Mouse (Mus musculus): ENCODE results near the gene Txndc17. TPM values are rescaled to one million over a fixed set of nuclear protein-coding genes. Genes with fewer than 3 reads are reported as not detected.

Txndc17 gene
- polyA plus RNA-seq, 1 experiment from 2014 or later: 163 TPM

DNA sequence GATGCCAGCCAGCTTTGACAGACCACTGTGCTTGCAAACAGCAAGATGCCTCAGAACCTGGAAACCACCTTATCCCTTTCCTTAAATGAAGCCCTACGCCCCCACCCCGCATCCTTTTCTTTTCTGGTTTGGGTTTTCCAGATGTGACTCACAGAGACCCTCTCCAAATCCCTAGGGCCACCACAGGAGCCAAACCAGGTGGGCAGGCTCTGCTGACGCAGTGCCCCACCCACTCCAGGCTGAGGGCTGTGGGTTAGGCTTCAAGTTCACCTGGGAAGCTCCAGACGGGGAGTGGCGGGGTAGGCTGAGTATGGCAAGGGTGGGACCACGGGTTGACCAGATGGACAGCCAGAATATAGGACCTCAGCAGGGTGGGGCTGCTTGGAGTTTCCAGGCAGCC lies 19.6 kb downstream of the Txndc17 start:
- ATAC-seq (ENCODE audit: insufficient read depth, low FRiP score, low TSS enrichment): no peak
- Histone ChIP-seq H3K4me2 (ENCODE audit: low read depth) (no peak overlapping the region), H3K36me3 (ENCODE audit: control insufficient read depth, insufficient read depth, low read length) (no peaks in the 10 kb centered on the region), H3K9ac (ENCODE audit: low read length) (no peak overlapping the region), H3K27ac (ENCODE audit: low read depth, low read length) (no peak overlapping the region), H3K9me3 (ENCODE audit: control insufficient read depth, low read length) (no peaks in the 10 kb centered on the region), H3K27me3 (ENCODE audit: control insufficient read depth, insufficient read depth, low read length) (no peaks in the 10 kb centered on the region), H3K4me1 (ENCODE audit: control insufficient read depth, insufficient read depth, low read length) (peaks cover 3% of the 10 kb centered on the region; the same call in 1 of the 2 replicates), H3K4me3 (ENCODE audit: low read depth, low read length) (no peak overlapping the region)
- DNase-seq (ENCODE audit: low spot score): no peak
- 75% methylated on average over 6 of the region's 6 CpGs for WGBS

DNA sequence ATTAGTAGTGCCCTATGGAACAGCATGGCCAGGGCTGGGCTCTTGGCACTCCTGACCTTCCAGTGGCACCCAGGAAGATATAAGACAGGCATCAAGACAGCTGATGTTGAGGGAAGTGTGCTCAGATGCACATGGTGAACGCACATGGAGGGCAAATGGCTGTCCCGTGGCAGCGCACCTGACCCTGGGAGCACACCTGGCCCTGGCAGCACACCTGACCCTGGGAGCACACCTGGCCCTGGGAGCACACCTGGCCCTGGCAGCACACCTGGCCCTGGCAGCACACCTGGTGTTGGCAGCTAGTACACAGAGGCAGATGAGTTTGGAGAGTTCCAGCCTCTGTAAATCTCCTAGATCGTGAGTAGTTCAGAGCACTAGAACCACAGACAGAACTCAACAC lies 21.2 kb downstream of the Txndc17 start:
- no peaks in the 10 kb centered on the region for H3K27me3 ChIP-seq (ENCODE audit: control insufficient read depth, insufficient read depth, low read length)
- no peak overlapping the region for H3K4me2 ChIP-seq (ENCODE audit: low read depth)
- 91% methylated on average over 4 of the region's 4 CpGs for WGBS
- peaks cover 3% of the 10 kb centered on the region; the same call in 1 of the 2 replicates for H3K4me1 ChIP-seq (ENCODE audit: control insufficient read depth, insufficient read depth, low read length)
- DNase-seq (ENCODE audit: low spot score) (no peak), ATAC-seq (ENCODE audit: insufficient read depth, low FRiP score, low TSS enrichment) (no peak)
- H3K9ac ChIP-seq (ENCODE audit: low read length): no peak overlapping the region
- H3K27ac ChIP-seq (ENCODE audit: low read depth, low read length): no peak overlapping the region
- H3K9me3 ChIP-seq (ENCODE audit: control insufficient read depth, low read length): no peaks in the 10 kb centered on the region
- no peaks in the 10 kb centered on the region for H3K36me3 ChIP-seq (ENCODE audit: control insufficient read depth, insufficient read depth, low read length)
- no peak overlapping the region for H3K4me3 ChIP-seq (ENCODE audit: low read depth, low read length)

GRCm38 (mm10) chr11:72232068-72232467 lies 24.7 kb downstream of the Txndc17 start:
- no peak overlapping the region for H3K4me2 ChIP-seq (ENCODE audit: low read depth)
- ATAC-seq (ENCODE audit: insufficient read depth, low FRiP score, low TSS enrichment) (no peak), DNase-seq (ENCODE audit: low spot score) (no peak)
- no peaks in the 10 kb centered on the region for H3K36me3 ChIP-seq (ENCODE audit: control insufficient read depth, insufficient read depth, low read length)
- 83% methylated on average over 7 of the region's 7 CpGs for WGBS
- H3K9ac ChIP-seq (ENCODE audit: low read length): no peak overlapping the region
- H3K4me1 ChIP-seq (ENCODE audit: control insufficient read depth, insufficient read depth, low read length): no peaks in the 10 kb centered on the region
- H3K27ac ChIP-seq (ENCODE audit: low read depth, low read length): no peak overlapping the region
- H3K4me3 ChIP-seq (ENCODE audit: low read depth, low read length): no peak overlapping the region
- H3K9me3 ChIP-seq (ENCODE audit: control insufficient read depth, low read length): no peaks in the 10 kb centered on the region
- H3K27me3 ChIP-seq (ENCODE audit: control insufficient read depth, insufficient read depth, low read length): no peaks in the 10 kb centered on the region

DNA sequence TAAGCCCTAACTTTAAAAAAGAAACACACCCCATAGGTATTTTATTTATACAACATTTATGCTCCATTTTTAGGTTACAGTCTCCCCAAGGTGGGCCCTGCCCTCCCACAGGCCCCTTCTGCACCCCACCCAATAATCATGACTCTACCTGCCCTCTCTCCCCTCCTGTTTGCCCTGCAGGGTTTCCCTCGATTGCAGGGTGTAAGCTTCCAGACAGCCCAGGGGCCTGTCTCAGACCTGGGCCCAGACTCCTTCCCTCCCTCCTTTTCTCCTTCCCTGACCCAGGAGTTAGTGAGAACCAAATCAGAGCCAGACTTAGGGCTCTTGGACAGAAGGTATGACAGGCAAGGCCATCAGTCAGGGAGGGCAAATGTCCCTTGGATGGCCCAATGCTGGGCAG lies 25.6 kb downstream of the Txndc17 start:
- Histone ChIP-seq H3K9ac (ENCODE audit: low read length) (no peak overlapping the region), H3K4me3 (ENCODE audit: low read depth, low read length) (no peak overlapping the region), H3K9me3 (ENCODE audit: control insufficient read depth, low read length) (no peaks in the 10 kb centered on the region), H3K4me1 (ENCODE audit: control insufficient read depth, insufficient read depth, low read length) (no peaks in the 10 kb centered on the region), H3K27me3 (ENCODE audit: control insufficient read depth, insufficient read depth, low read length) (no peaks in the 10 kb centered on the region), H3K36me3 (ENCODE audit: control insufficient read depth, insufficient read depth, low read length) (no peaks in the 10 kb centered on the region), H3K27ac (ENCODE audit: low read depth, low read length) (no peak overlapping the region), H3K4me2 (ENCODE audit: low read depth) (no peak overlapping the region)
- ATAC-seq (ENCODE audit: insufficient read depth, low FRiP score, low TSS enrichment) (no peak), DNase-seq (ENCODE audit: low spot score) (no peak)
- WGBS: 60% methylated on average over 1 of the region's 1 CpGs

GRCm38 (mm10) chr11:72234013-72234412 lies 26.7 kb downstream of the Txndc17 start:
- Histone ChIP-seq H3K9me3 (ENCODE audit: control insufficient read depth, low read length) (no peaks in the 10 kb centered on the region), H3K4me1 (ENCODE audit: control insufficient read depth, insufficient read depth, low read length) (no peaks in the 10 kb centered on the region), H3K36me3 (ENCODE audit: control insufficient read depth, insufficient read depth, low read length) (no peaks in the 10 kb centered on the region), H3K4me2 (ENCODE audit: low read depth) (no peak overlapping the region), H3K27me3 (ENCODE audit: control insufficient read depth, insufficient read depth, low read length) (no peaks in the 10 kb centered on the region), H3K4me3 (ENCODE audit: low read depth, low read length) (no peak overlapping the region), H3K9ac (ENCODE audit: low read length) (no peak overlapping the region), H3K27ac (ENCODE audit: low read depth, low read length) (no peak overlapping the region)
- ATAC-seq (ENCODE audit: insufficient read depth, low FRiP score, low TSS enrichment): no peak
- DNase-seq (ENCODE audit: low spot score): no peak
- WGBS: 78% methylated on average over 5 of the region's 5 CpGs

DNA sequence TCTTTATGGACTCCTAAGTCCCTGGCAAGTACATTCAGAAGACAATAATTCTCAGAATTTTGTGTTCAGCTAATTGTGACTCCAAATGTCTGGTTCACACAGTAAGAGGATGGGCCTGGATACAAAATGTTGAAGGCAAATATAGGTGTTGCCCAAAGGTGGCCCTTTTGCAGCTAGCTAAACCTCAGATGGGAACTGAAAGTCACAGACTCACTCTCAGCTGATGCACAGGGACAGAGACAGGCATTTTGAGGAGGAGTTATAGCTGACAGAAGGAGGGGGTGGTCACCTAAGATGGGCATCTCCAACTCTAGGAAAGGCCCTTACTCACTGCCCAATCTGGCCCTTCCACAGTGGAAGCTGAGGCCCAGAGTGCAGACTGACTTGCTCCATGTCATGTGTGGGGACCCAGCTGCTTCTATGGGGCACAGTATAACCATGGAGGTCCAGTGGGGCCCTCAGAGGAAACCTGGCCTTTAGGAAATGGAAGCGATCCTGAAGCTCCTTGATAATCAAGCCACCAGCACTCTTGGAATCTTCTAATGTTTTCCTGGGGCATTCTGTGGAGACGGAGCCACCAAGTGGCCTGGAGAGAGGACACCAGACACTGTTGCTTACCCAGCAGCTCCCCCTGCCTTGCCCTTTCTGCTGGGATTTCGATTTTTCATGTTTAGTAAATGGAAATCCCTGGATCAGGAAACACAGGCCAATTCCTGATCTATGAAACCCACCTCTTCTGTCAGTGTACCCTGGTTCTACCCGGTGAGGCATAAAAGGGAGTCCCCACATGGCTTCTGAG lies 32.9 kb downstream of the Txndc17 start:
- no peak overlapping the region for H3K4me3 ChIP-seq (ENCODE audit: low read depth, low read length)
- 80% methylated on average over 4 of the region's 4 CpGs for WGBS
- no peak for ATAC-seq (ENCODE audit: insufficient read depth, low FRiP score, low TSS enrichment)
- no peak overlapping the region for H3K27ac ChIP-seq (ENCODE audit: low read depth, low read length)
- no peak overlapping the region for H3K9ac ChIP-seq (ENCODE audit: low read length)
- no peak overlapping the region for H3K4me2 ChIP-seq (ENCODE audit: low read depth)
- DNase-seq (ENCODE audit: low spot score): no peak
- no peaks in the 10 kb centered on the region for H3K27me3 ChIP-seq (ENCODE audit: control insufficient read depth, insufficient read depth, low read length)
- no peaks in the 10 kb centered on the region for H3K36me3 ChIP-seq (ENCODE audit: control insufficient read depth, insufficient read depth, low read length)
- no peaks in the 10 kb centered on the region for H3K4me1 ChIP-seq (ENCODE audit: control insufficient read depth, insufficient read depth, low read length)
- no peaks in the 10 kb centered on the region for H3K9me3 ChIP-seq (ENCODE audit: control insufficient read depth, low read length)

DNA sequence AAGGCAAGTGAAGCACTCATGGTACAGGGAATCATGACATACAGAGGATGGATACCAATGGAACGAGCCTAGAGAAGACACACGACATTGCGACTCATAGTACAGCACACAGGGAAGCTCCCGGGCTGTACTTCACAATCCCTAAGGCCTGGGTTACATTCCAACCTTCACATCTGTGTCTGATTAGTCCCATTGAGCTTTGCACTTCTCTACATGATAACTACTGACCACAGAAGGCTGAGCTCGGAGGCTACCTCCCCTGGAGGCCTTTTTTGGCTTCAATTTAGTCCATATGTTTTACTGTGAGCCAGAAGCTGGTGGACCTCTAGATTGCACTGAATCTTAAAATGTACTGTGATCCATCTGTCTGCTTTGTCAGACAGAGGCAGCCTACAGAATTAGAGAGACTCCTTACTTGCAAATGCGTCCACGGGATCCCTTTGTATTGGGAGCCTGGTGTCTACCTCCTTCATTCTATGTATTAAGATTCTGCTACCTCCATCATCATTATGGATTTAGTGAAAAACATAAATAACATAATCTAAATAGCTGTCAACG lies 37.9 kb downstream of the Txndc17 start:
- ATAC-seq (ENCODE audit: insufficient read depth, low FRiP score, low TSS enrichment) (no peak), DNase-seq (ENCODE audit: low spot score) (no peak)
- 82% methylated on average over 8 of the region's 8 CpGs for whole genome bisulfite sequencing
- no peak overlapping the region for H3K9ac ChIP-seq (ENCODE audit: low read length)
- no peak overlapping the region for H3K4me3 ChIP-seq (ENCODE audit: low read depth, low read length)
- H3K27me3 ChIP-seq (ENCODE audit: control insufficient read depth, insufficient read depth, low read length): no peaks in the 10 kb centered on the region
- H3K27ac ChIP-seq (ENCODE audit: low read depth, low read length): no peak overlapping the region
- H3K9me3 ChIP-seq (ENCODE audit: control insufficient read depth, low read length): no peaks in the 10 kb centered on the region
- H3K4me1 ChIP-seq (ENCODE audit: control insufficient read depth, insufficient read depth, low read length): no peaks in the 10 kb centered on the region
- H3K36me3 ChIP-seq (ENCODE audit: control insufficient read depth, insufficient read depth, low read length): no peaks in the 10 kb centered on the region
- no peak overlapping the region for H3K4me2 ChIP-seq (ENCODE audit: low read depth)

DNA sequence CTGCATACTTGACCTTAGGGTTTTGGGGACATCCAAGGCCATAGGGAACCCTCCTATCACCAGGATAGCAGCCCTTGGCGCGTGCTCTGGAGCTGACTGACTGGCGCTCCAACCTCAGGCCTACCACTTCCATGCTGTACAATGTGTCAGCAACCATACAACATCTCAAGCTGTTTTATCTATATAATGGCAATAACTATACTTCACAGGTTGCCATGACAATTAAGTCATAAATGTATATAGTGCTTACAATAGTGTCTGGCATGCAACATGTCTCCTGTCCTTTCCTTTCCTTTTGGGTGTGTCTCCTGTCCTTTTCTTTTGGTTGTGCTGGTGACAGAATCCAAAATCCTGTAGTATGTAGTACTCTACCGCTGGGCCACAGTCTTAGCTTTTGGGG lies 48.3 kb downstream of the Txndc17 start:
- Histone ChIP-seq H3K9ac (ENCODE audit: low read length) (no peak overlapping the region), H3K27ac (ENCODE audit: low read depth, low read length) (no peak overlapping the region)
- 92% methylated on average over 4 of the region's 4 CpGs for WGBS

GRCm38 (mm10) chr11:72256441-72256840 lies 49.1 kb downstream of the Txndc17 start:
- DNase-seq (ENCODE audit: low spot score): no peak
- Histone ChIP-seq H3K4me1 (ENCODE audit: control insufficient read depth, insufficient read depth, low read length) (no peaks in the 10 kb centered on the region), H3K4me2 (ENCODE audit: low read depth) (no peak overlapping the region), H3K9ac (ENCODE audit: low read length) (no peak overlapping the region), H3K27ac (ENCODE audit: low read depth, low read length) (no peak overlapping the region), H3K4me3 (ENCODE audit: low read depth, low read length) (no peak overlapping the region), H3K9me3 (ENCODE audit: control insufficient read depth, low read length) (no peaks in the 10 kb centered on the region), H3K27me3 (ENCODE audit: control insufficient read depth, insufficient read depth, low read length) (no peaks in the 10 kb centered on the region), H3K36me3 (ENCODE audit: control insufficient read depth, insufficient read depth, low read length) (no peaks in the 10 kb centered on the region)
- WGBS: 85% methylated on average over 2 of the region's 2 CpGs
- ATAC-seq (ENCODE audit: insufficient read depth, low FRiP score, low TSS enrichment): no peak

More for the DNA sequence above, 48.3 kb downstream of the Txndc17 start:
- no peaks in the 10 kb centered on the region for H3K27me3 ChIP-seq (ENCODE audit: control insufficient read depth, insufficient read depth, low read length)
- no peak for ATAC-seq (ENCODE audit: insufficient read depth, low FRiP score, low TSS enrichment)
- H3K4me3 ChIP-seq (ENCODE audit: low read depth, low read length): no peak overlapping the region
- no peak overlapping the region for H3K4me2 ChIP-seq (ENCODE audit: low read depth)
- no peak for DNase-seq (ENCODE audit: low spot score)
- no peaks in the 10 kb centered on the region for H3K9me3 ChIP-seq (ENCODE audit: control insufficient read depth, low read length)
- H3K4me1 ChIP-seq (ENCODE audit: control insufficient read depth, insufficient read depth, low read length): no peaks in the 10 kb centered on the region
- no peaks in the 10 kb centered on the region for H3K36me3 ChIP-seq (ENCODE audit: control insufficient read depth, insufficient read depth, low read length)

Measured in neural tube, embryonic 11.5 days (tissue).